Mouse (Mus musculus) macrophage (primary cell): ENCODE measurements around the gene Samd15. TPM values are rescaled to one million over a fixed set of nuclear protein-coding genes. Genes with fewer than 3 reads are reported as not detected.
"Not testable (repeated sequence)": the region's sequence is repeated elsewhere in the genome, so short reads cannot be mapped to it uniquely, and the experiment has no call there.

ENCODE experiments used
- H3K27ac ChIP-seq: fragments of 350-480 bp; formaldehyde crosslinking; 2 replicates; pipeline ENCODE4 v1.9.0; 2021
- H3K36me3 ChIP-seq: fragments of 350-480 bp; formaldehyde crosslinking; 2 replicates; pipeline ENCODE4 v1.9.0; 2021; ENCODE audit errors: inconsistent target
- H3K4me3 ChIP-seq: fragments of 350-480 bp; formaldehyde crosslinking; 2 replicates; pipeline ENCODE4 v1.9.0; 2021; ENCODE audit errors: inconsistent target
- H3K79me2 ChIP-seq: fragments of 350-480 bp; formaldehyde crosslinking; 2 replicates; pipeline ENCODE4 v1.9.0; 2021; ENCODE audit errors: inconsistent target
- WGBS: methylation state at CpG from one replicate; pipeline ENCODE4 v1.1.7; 2026; ENCODE audit warnings: inconsistent platforms; ENCODE audit not compliant: missing documents; 5-methylcytosine and 5-hydroxymethylcytosine counted together
- polyA plus RNA-seq: library from polyadenylated mRNA; stranded (reverse); fragments of 250-400 nt; gene quantifications from 3 replicates; pipeline ENCODE4 v1.2.4, GENCODE M21; 2018; ENCODE audit warnings: inconsistent platforms
- total RNA-seq, 78 experiments: library from RNA; depleted of rRNA; stranded (reverse); fragments of 250-400 nt; gene quantifications; 1 replicate in 9 of 78; 2 replicates in 24 of 78; 3 replicates in 43 of 78; 4 replicates in 2 of 78; pipeline ENCODE4 v1.2.4; 2018; ENCODE audit warnings: inconsistent platforms in 56 of 78

The Samd15 gene
- 1 to 10 TPM in 19 of 26 experiments, under 1 TPM in 5, not detected in 2; 0.56 to 5.6 (median 2.0) TPM for total RNA-seq (2018; cell fraction: chromatin; rRNA removed)
- total RNA-seq (2018; cell fraction: cytosol; rRNA removed) = 1 to 10 TPM in 9 of 26 experiments, under 1 TPM in 17; 0.14 to 1.8 (median 0.83) TPM
- 1 to 10 TPM in 22 of 26 experiments, under 1 TPM in 3, not detected in 1; 0.35 to 3.8 (median 1.8) TPM for total RNA-seq (2018; cell fraction: nucleus; rRNA removed)
- 0.48 to 1.2 TPM (median 0.73 TPM) in 3 replicates for polyA plus RNA-seq

DNA sequence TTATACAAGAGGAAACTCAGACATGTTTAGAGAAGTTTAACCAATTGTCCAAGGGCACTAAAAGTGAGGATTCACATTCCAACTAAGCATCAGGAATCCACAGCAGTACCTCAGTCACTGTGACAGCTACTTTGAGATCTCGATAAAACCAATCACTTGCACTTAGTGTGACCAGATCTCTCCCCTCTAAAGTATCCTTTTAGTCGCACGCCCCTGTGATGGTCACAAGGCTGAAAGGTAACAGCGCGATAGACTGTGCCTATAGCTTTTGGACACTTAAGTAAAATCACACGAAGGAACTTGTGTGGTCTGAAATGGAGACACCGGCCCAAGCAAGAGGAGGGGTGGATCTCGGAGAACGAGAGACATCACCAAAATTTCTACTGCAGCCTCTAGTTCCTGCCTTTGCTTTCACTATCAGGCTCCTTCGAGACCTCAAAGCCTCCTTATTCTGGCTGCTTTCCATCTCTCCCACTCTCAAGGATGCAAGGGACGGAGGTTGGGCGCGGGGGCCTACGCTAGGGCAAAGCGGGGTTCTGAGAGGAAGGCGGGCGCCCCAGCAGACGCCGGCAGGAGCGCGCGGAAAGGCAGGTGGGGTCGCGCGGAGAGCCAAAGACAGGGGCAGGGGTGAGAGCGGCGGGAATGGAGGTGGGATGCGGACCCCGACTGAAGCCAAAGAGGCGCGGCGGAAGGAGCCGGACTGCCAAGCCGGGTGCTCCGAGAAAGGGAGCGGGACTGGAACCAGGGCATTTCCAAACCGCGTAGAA lies at the start of gene Samd15:
TSS of gene Samd15 (plus strand) at position 518 of the 767 bp plus-strand sequence.
- H3K79me2 ChIP-seq = peaks cover 51% of the 10 kb centered on the region
- no peaks in the 10 kb centered on the region for H3K36me3 ChIP-seq
- no peak within 1 kb of the TSS for H3K27ac ChIP-seq
- under 1% methylated on average over 31 of the region's 38 CpGs for WGBS
- H3K4me3 ChIP-seq = peak within 1 kb of the TSS; percentile 53

DNA sequence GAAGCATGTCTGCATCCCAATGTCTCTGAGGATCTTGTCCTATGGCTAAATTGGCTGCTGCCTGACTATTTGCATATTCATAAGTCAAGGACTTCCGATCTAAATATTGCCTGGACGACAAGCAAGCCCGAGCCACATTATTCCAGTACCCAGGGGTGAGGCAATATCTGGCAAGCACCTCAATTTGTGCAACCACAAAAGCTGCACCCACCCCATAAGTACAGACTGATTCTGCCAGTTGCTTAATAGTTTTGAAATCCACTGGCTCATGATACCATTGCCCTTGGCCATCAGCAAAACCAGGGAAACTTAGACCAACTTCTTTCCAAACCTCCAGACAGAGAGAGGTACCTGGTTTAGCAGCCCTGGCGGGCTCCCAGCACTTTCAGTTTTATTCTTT lies 45.1 kb upstream of the Samd15 start:
- not testable (repeated sequence) for H3K36me3 ChIP-seq, H3K79me2 ChIP-seq, H3K4me3 ChIP-seq, H3K27ac ChIP-seq
- WGBS = 64% methylated on average over 4 of the region's 4 CpGs

DNA sequence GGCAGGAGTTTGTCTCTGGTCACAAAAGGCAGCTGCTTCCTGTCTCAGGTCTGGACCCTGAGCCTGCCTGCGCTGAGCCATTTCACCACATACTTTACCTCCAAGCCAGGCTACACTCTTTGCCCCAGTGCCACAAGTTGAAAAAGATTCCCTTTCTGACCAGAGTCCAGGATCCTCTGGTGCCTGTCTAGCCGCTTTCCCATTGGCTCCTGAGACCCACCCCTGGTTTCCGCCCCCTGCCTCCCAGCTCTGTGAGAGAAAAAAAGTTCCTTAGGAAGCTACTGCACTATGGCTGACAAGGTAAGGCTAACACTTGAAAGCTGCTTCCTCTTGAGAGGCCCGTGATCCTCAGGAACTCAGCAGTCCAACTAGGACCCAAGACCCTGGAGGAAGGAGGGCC lies 42.2 kb upstream of the Samd15 start:
- Histone ChIP-seq H3K4me3 (no peak overlapping the region), H3K79me2 (no peaks in the 10 kb centered on the region), H3K36me3 (peaks cover 7% of the 10 kb centered on the region; the same call in 1 of the 2 replicates), H3K27ac (no peak overlapping the region)
- WGBS = 85% methylated on average over 4 of the region's 4 CpGs

DNA sequence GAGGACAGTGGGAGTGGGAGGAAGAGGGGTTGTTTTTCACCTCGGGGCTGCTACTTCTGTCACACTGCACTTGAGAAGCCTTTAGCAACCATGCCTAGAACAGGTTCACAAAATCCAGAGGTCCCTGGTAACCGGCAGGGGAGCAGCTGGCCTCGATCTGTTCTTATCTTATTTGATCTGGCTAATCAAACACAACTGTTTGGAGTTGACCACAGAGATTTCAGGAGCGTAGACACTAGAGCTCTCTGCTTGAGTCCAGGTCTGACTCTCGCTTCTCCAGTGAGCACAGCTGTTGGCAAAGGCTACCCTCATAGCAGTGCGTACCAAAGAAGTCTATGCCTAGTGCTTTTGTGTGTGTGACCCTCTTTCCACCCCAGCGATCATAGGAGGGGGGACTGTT lies 41.4 kb upstream of the Samd15 start:
- H3K36me3 ChIP-seq = peaks cover 7% of the 10 kb centered on the region; the same call in 1 of the 2 replicates
- WGBS = 91% methylated on average over 7 of the region's 7 CpGs
- no peak overlapping the region for H3K4me3 ChIP-seq
- no peak overlapping the region for H3K27ac ChIP-seq
- no peaks in the 10 kb centered on the region for H3K79me2 ChIP-seq

- Histone ChIP-seq H3K4me3 (no peak overlapping the region), H3K36me3 (peaks cover 7% of the 10 kb centered on the region; the same call in 1 of the 2 replicates)
- 80% methylated on average over 1 of the region's 1 CpGs for WGBS
Measured at GRCm38 (mm10) chr12:87160310-87160709, 39.2 kb upstream of the Samd15 start.

GRCm38 (mm10) chr12:87160815-87161214 lies 38.7 kb upstream of the Samd15 start:
- H3K4me3 ChIP-seq = no peak overlapping the region
- no peaks in the 10 kb centered on the region for H3K79me2 ChIP-seq
- H3K36me3 ChIP-seq = peaks cover 2% of the 10 kb centered on the region; the same call in 1 of the 2 replicates
- no peak overlapping the region for H3K27ac ChIP-seq
- WGBS = 100% methylated on average over 5 of the region's 5 CpGs

More at GRCm38 (mm10) chr12:87160310-87160709, 39.2 kb upstream of the Samd15 start:
- no peak overlapping the region for H3K27ac ChIP-seq
- no peaks in the 10 kb centered on the region for H3K79me2 ChIP-seq

DNA sequence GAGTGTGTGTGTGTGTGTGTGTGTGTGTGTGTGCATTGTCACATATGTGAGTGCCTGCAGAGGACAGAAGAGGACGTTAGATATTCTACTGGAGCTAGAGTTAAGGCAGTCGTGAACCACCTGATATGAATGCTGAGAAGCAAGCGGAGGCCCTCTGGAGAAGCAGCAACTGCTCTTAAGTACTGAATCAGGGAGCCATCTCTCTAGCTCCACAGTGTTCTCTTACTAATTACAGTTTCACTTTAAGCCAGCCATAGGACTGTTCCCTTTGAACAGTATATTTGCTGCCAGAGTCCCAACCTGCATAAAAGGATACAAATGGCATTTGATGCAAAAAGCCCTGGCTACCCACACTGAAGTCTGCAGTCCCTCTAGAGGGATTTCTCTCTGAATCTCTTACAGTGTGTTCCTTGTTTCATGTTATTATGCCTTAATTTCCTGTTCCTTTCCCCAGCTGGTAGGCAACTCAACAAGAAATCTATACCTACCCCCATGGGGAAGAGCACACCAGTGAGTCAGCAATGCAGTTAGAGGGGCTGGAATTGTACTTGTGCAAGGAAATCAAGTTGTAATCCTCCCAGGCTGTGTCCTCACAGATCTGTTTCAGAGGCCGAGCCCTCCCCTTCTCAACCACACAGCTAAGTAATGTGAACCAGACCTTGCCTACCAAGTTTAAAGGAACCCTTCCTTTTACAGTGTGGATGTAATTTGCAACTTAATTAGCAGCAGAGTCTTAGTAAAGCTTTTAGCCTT lies 24.2 kb upstream of the Samd15 start:
- Histone ChIP-seq H3K36me3 (peaks cover 40% of the 10 kb centered on the region), H3K27ac (peak overlapping the region; percentile 39), H3K4me3 (no peak overlapping the region), H3K79me2 (peaks cover 4% of the 10 kb centered on the region; the same call in 1 of the 2 replicates)
- WGBS = 60% methylated on average over 4 of the region's 4 CpGs

- Histone ChIP-seq H3K27ac (no peak overlapping the region), H3K79me2 (peaks cover 12% of the 10 kb centered on the region; the same call in 1 of the 2 replicates), H3K36me3 (peaks cover 19% of the 10 kb centered on the region), H3K4me3 (no peak overlapping the region)
- WGBS = 96% methylated on average over 4 of the region's 4 CpGs
Measured at GRCm38 (mm10) chr12:87177631-87178030, 21.9 kb upstream of the Samd15 start.

DNA sequence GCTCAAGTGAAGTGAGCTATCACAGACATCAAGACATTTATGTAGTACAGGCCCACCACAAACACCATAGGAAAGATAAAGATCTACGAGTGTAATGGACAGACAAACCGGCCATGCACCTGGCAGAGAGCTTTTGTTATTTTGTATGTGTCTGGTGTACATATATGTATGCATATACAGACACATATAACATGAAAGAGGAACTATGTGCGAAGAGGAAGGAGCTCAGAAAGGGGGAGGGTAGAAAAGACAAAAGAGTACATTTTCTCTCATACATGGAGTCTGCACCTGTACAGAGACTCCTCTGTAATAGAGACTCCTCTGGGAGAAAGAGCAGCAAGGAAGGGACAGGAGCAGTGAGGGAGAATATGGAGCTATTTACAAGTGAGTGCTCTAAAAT lies 6.5 kb upstream of the Samd15 start:
- H3K79me2 ChIP-seq = peaks cover 100% of the 10 kb centered on the region
- H3K4me3 ChIP-seq = no peak overlapping the region
- no peaks in the 10 kb centered on the region for H3K36me3 ChIP-seq
- 34% methylated on average over 3 of the region's 3 CpGs for WGBS
- H3K27ac ChIP-seq = no peak overlapping the region

DNA sequence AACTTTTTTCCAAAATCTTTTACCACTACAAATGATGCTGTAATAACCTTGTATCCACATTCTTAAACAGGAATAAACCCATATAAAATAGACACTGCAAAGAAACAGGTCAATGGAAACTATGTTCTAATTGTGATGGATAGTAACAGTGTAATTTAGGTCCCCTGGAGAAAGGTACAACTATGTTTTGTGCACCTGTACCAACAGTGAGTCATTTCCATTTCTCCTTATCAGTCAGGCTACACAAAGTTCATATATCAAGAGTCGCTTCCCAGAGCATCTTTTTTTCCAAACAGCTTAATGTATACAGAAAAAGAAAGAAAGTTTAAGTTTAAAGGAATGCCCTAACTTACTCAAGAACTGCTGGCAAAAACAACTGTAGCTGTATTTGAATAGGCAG lies 4.5 kb upstream of the Samd15 start:
- H3K79me2 ChIP-seq = peaks cover 94% of the 10 kb centered on the region
- WGBS = 86% methylated on average over 1 of the region's 1 CpGs
- H3K27ac ChIP-seq = no peak overlapping the region
- no peaks in the 10 kb centered on the region for H3K36me3 ChIP-seq
- no peak overlapping the region for H3K4me3 ChIP-seq

- Histone ChIP-seq H3K36me3 (no peaks in the 10 kb centered on the region), H3K79me2 (peaks cover 82% of the 10 kb centered on the region), H3K27ac (no peak overlapping the region), H3K4me3 (no peak overlapping the region)
Measured at GRCm38 (mm10) chr12:87196310-87196709, 3.2 kb upstream of the Samd15 start.

- Histone ChIP-seq H3K36me3 (no peaks in the 10 kb centered on the region), H3K79me2 (peaks cover 57% of the 10 kb centered on the region), H3K27ac (no peak overlapping the region), H3K4me3 (peak overlapping the region; percentile 53)
- 65% methylated on average over 6 of the region's 6 CpGs for WGBS
Measured at GRCm38 (mm10) chr12:87198792-87199191, 731 bp upstream of the Samd15 start.

DNA sequence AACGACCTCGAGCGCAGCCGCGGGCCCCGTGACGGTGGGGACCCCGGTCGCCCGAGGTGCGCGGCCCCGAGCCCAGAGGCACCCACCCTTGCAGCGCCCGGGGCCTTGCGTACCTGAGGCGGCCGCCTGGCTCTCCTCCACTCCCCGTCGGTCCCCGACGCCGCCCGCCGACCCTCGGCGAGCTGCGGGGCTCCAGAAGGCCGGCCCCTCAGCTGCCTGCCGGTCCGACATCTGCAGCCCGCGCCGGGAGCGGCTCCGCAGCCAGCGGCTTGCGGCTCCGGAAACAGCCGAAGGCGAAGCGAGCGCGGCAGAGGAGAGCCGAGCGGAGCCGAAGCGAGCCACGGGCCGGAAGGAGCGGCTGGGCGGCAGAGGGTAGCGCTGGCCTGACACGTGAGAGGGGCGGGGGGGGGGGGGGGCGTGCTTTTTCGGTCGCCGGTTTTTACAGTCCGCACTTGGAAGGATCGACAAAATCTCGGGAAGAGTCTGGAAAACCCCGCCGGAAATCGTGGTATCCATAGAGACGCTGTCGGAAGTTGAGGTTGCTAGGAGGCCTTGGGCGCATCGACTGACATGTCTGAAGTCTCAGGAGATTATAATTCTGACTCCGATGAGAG lies 557 bp downstream of the Samd15 start, which contains the start of gene Tmed8:
TSS of gene Tmed8 (minus strand) at position 482 of the 614 bp plus-strand sequence.
- Histone ChIP-seq H3K4me3 (peak within 1 kb of the TSS; percentile 53), H3K36me3 (no peaks in the 10 kb centered on the region)
- under 1% methylated on average over 51 of the region's 70 CpGs for WGBS

DNA sequence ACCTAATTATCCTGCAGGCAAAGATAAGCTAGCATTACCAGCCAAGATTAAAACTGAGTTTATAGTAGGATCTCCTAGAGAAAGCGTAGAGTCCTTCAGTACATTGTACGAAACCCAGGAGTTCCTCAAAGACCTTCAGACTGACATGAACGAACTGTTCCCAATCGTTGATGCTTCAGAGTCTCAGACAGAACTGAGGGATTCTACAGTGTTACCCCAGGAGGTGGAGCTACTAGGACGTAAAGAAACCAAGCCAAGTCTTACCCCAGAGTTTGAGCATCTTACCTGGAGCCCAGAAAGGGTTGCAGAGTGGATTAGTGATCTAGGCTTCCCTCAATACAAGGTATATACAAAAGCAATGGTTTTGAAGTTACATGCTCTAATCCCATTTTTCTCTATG lies 2.2 kb downstream of the Samd15 start:
- Histone ChIP-seq H3K36me3 (no peaks in the 10 kb centered on the region), H3K27ac (no peak overlapping the region), H3K79me2 (peaks cover 28% of the 10 kb centered on the region), H3K4me3 (no peak overlapping the region)
- 52% methylated on average over 5 of the region's 5 CpGs for WGBS

More for the DNA sequence above, 557 bp downstream of the Samd15 start, which contains the start of gene Tmed8:
- H3K79me2 ChIP-seq = peaks cover 44% of the 10 kb centered on the region
- no peak within 1 kb of the TSS for H3K27ac ChIP-seq
